Mouse (Mus musculus) thymus, adult 2 months (tissue): ENCODE measurements around the gene Unc119.

Experiments
- CTCF ChIP-seq: fragments of 200-500 bp; IDR thresholded peaks from 2 replicates; pipeline ENCODE4 v1.5.1; 2012; ENCODE audit warnings: mild to moderate bottlenecking, control low read depth, low read length, moderate library complexity, borderline replicate concordance; ENCODE audit not compliant: control insufficient read depth, poor library complexity, insufficient read depth; ENCODE audit errors: extremely low read depth
- POLR2A ChIP-seq: fragments of 200-500 bp; IDR thresholded peaks from 2 replicates; pipeline ENCODE4 v1.6.1; 2012; ENCODE audit warnings: mild to moderate bottlenecking, low read length, control low read depth, moderate library complexity; ENCODE audit not compliant: control insufficient read depth, poor library complexity, insufficient read depth; ENCODE audit errors: extremely low read depth

DNA sequence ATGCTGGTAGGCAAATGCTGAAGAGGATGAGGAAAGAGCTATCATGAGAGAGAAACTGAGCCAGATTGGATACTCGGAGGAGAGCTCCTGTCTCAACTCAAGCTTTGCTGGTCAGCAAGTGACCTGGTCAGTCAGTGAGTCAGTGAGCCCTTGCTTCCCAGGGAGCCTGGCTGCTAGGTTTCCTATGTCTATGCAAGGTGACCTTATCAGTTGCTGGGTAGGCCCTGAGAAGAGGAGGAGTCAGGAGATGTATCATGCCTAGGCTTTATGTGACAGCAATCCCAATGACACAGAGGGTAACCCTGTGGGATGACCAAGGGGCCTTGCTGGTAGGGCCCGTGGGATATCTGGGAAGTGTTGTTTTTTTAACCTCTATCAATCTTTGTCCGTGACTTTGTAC lies 28.9 kb downstream of the Unc119 start:
- TF ChIP-seq POLR2A (no peak), CTCF (no peak)
